Mouse (Mus musculus): ENCODE results near the gene Tldc2. TPM values are rescaled to one million over a fixed set of nuclear protein-coding genes. Genes with fewer than 3 reads are reported as not detected.
A peak's percentile ranks its signal among the peaks of the same experiment; 100 is the strongest.

Tldc2 gene
- polyA plus RNA-seq, 1 experiment = not detected

GRCm38 (mm10) chr2:157078793-157079700 lies 7.8 kb upstream of the Tldc2 start, which contains the start of gene Soga1:
Gene Soga1 (minus strand): TSS chr2:157079254.
- Histone ChIP-seq H3K4me3 (ENCODE audit: insufficient read depth, low read depth, low read length) (peak within 1 kb of the TSS; percentile 75), H3K27ac (replicated peaks; ENCODE audit: low read depth, low read length) (peak within 1 kb of the TSS; percentile 81), H3K4me1 (ENCODE audit: control insufficient read depth, insufficient read depth, insufficient read length, low read length) (peaks cover 24% of the 10 kb centered on the region)

- Histone ChIP-seq H3K4me1 (ENCODE audit: control insufficient read depth, insufficient read depth, insufficient read length, low read length) (peaks cover 18% of the 10 kb centered on the region), H3K27ac (replicated peaks; ENCODE audit: low read depth, low read length) (no peak overlapping the region), H3K4me3 (ENCODE audit: insufficient read depth, low read depth, low read length) (peak overlapping the region; percentile 57)
These were observed 7.1 kb upstream of the Tldc2 start for GRCm38 (mm10) chr2:157079701-157080180.

GRCm38 (mm10) chr2:157081331-157081730 lies 5.5 kb upstream of the Tldc2 start:
- H3K4me1 ChIP-seq (ENCODE audit: control insufficient read depth, insufficient read depth, insufficient read length, low read length) = peaks cover 9% of the 10 kb centered on the region
- no peak overlapping the region for H3K27ac ChIP-seq (replicated peaks; ENCODE audit: low read depth, low read length)
- no peak overlapping the region for H3K4me3 ChIP-seq (ENCODE audit: insufficient read depth, low read depth, low read length)

- 0 out of 2 replicates have a peak, but pooled peaks cover 3% of the 10 kb centered on the region for H3K4me1 ChIP-seq (ENCODE audit: control insufficient read depth, insufficient read depth, insufficient read length, low read length)
- no peak overlapping the region for H3K4me3 ChIP-seq (ENCODE audit: insufficient read depth, low read depth, low read length)
- no peak overlapping the region for H3K27ac ChIP-seq (replicated peaks; ENCODE audit: low read depth, low read length)
These were observed 4.9 kb upstream of the Tldc2 start for GRCm38 (mm10) chr2:157081960-157082359.

GRCm38 (mm10) chr2:157084831-157085585 lies 1.8 kb upstream of the Tldc2 start:
- H3K27ac ChIP-seq (replicated peaks; ENCODE audit: low read depth, low read length) = no peak overlapping the region
- H3K4me1 ChIP-seq (ENCODE audit: control insufficient read depth, insufficient read depth, insufficient read length, low read length) = no peaks in the 10 kb centered on the region
- no peak overlapping the region for H3K4me3 ChIP-seq (ENCODE audit: insufficient read depth, low read depth, low read length)

GRCm38 (mm10) chr2:157087536-157088317 lies 872 bp downstream of the Tldc2 start:
- H3K4me3 ChIP-seq (ENCODE audit: insufficient read depth, low read depth, low read length) = no peak overlapping the region
- H3K4me1 ChIP-seq (ENCODE audit: control insufficient read depth, insufficient read depth, insufficient read length, low read length) = no peaks in the 10 kb centered on the region
- H3K27ac ChIP-seq (replicated peaks; ENCODE audit: low read depth, low read length) = no peak overlapping the region

- no peak overlapping the region for H3K4me3 ChIP-seq (ENCODE audit: insufficient read depth, low read depth, low read length)
- H3K4me1 ChIP-seq (ENCODE audit: control insufficient read depth, insufficient read depth, insufficient read length, low read length) = peaks cover 2% of the 10 kb centered on the region; the same call in 1 of the 2 replicates
- H3K27ac ChIP-seq (replicated peaks; ENCODE audit: low read depth, low read length) = no peak overlapping the region
These were observed 5.2 kb downstream of the Tldc2 start for GRCm38 (mm10) chr2:157092024-157092423.

- peaks cover 2% of the 10 kb centered on the region; the same call in 1 of the 2 replicates for H3K4me1 ChIP-seq (ENCODE audit: control insufficient read depth, insufficient read depth, insufficient read length, low read length)
- no peak overlapping the region for H3K4me3 ChIP-seq (ENCODE audit: insufficient read depth, low read depth, low read length)
- H3K27ac ChIP-seq (replicated peaks; ENCODE audit: low read depth, low read length) = no peak overlapping the region
These were observed 8.3 kb downstream of the Tldc2 start for GRCm38 (mm10) chr2:157095005-157095755.

GRCm38 (mm10) chr2:157099532-157100318 lies 12.9 kb downstream of the Tldc2 start:
- no peak overlapping the region for H3K4me3 ChIP-seq (ENCODE audit: insufficient read depth, low read depth, low read length)
- no peaks in the 10 kb centered on the region; the same call in 1 of the 2 replicates for H3K4me1 ChIP-seq (ENCODE audit: control insufficient read depth, insufficient read depth, insufficient read length, low read length)
- no peak overlapping the region for H3K27ac ChIP-seq (replicated peaks; ENCODE audit: low read depth, low read length)

- Histone ChIP-seq H3K4me3 (ENCODE audit: insufficient read depth, low read depth, low read length) (no peak overlapping the region), H3K4me1 (ENCODE audit: control insufficient read depth, insufficient read depth, insufficient read length, low read length) (no peaks in the 10 kb centered on the region; the same call in 1 of the 2 replicates), H3K27ac (replicated peaks; ENCODE audit: low read depth, low read length) (no peak overlapping the region)
These were observed 13.4 kb downstream of the Tldc2 start for GRCm38 (mm10) chr2:157100319-157100605.

GRCm38 (mm10) chr2:157101650-157102049 lies 14.8 kb downstream of the Tldc2 start:
- H3K4me3 ChIP-seq (ENCODE audit: insufficient read depth, low read depth, low read length) = no peak overlapping the region
- no peak overlapping the region for H3K27ac ChIP-seq (replicated peaks; ENCODE audit: low read depth, low read length)
- no peaks in the 10 kb centered on the region; the same call in 1 of the 2 replicates for H3K4me1 ChIP-seq (ENCODE audit: control insufficient read depth, insufficient read depth, insufficient read length, low read length)

GRCm38 (mm10) chr2:157102256-157102655 lies 15.4 kb downstream of the Tldc2 start:
- Histone ChIP-seq H3K27ac (replicated peaks; ENCODE audit: low read depth, low read length) (no peak overlapping the region), H3K4me1 (ENCODE audit: control insufficient read depth, insufficient read depth, insufficient read length, low read length) (no peaks in the 10 kb centered on the region; the same call in 1 of the 2 replicates), H3K4me3 (ENCODE audit: insufficient read depth, low read depth, low read length) (no peak overlapping the region)

- Histone ChIP-seq H3K4me1 (ENCODE audit: control insufficient read depth, insufficient read depth, insufficient read length, low read length) (no peaks in the 10 kb centered on the region; the same call in 1 of the 2 replicates), H3K4me3 (ENCODE audit: insufficient read depth, low read depth, low read length) (no peak overlapping the region), H3K27ac (replicated peaks; ENCODE audit: low read depth, low read length) (no peak overlapping the region)
These were observed 17.6 kb downstream of the Tldc2 start for GRCm38 (mm10) chr2:157104454-157104853.

Measured in brown adipose tissue, adult 24 weeks (tissue).